Mouse (Mus musculus): ENCODE results near the gene Trak1.

DNA sequence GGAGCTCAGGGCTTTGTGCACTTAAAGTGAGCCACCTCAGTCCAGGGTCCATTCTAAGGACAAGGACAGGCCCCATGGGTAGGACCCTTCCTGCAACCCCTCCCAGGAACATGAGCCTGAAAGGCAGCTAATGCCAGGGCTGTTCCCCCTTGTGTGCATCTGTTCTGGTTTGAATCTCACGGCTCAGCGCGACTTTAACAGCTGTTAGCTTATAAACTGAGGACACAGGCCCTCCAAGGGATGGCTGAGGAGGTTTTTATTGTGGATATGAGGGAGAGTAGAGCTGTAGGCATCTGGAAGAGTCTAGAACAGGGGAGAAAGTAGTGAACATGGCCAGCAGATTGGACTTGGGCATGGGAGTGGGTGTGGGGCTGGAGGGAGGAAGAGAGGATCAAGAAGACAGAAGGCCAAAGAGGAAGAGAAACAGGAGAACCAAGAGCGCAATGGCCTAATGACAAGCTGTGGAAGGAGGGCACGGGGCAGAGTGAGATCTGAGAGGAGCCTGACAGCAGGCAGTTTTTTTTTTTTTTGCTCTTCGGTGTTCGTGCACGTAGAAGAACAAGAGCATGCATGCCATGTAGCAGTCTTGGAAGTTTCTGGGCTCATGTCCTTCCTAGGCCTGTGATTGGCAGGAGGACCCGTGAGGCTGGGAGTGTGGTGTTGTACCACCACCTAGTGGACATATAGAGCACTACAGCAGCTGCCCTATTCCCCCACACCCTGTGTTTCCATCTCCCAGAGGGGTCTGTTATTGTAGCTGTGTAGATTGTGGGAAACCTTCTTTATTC, 77.0 kb downstream of the Trak1 start:
- TF ChIP-seq CTCF (IDR thresholded peaks at IDR 0.05; ENCODE audit: low read depth, low read length): peak; percentile 96
- no peak for TF ChIP-seq POLR2A (IDR thresholded peaks at IDR 0.05; ENCODE audit: insufficient read depth, low read length)

Data from ES-Bruce4 (cell line).